Mouse (Mus musculus) C2C12 (cell line): ENCODE data around the gene Fbxo48.

Source experiments
- CEBPB ChIP-seq: IDR thresholded peaks from one replicate; pipeline ENCODE4 v1.6.1; 2011; ENCODE audit warnings: low read depth, mild to moderate bottlenecking, control low read depth, moderate library complexity
- CTCF ChIP-seq: IDR thresholded peaks from one replicate; pipeline ENCODE4 v1.5.1; 2011; ENCODE audit not compliant: control insufficient read depth, insufficient read depth, insufficient read length
- USF1 ChIP-seq: IDR thresholded peaks from one replicate; pipeline ENCODE4 v1.6.1; 2011; ENCODE audit warnings: low read depth, mild to moderate bottlenecking, control low read depth, moderate library complexity

GRCm38 (mm10) chr11:16951761-16952010, 511 bp downstream of the Fbxo48 start:
- TF ChIP-seq USF1 (no peak), CEBPB (no peak), CTCF (no peak)
